Mouse (Mus musculus) stomach, embryonic 14.5 days (tissue): Measurements from ENCODE around the gene Alg9. TPM values are rescaled to one million over a fixed set of nuclear protein-coding genes. Genes with fewer than 3 reads are reported as not detected.

Experiments used
- ATAC-seq: fragments of 200-750 bp; cut with Nextera tagmentation; 2 replicates; pipeline ENCODE4 v1.8.0; 2017; ENCODE audit warnings: low read depth, moderate TSS enrichment; ENCODE audit not compliant: insufficient number of reproducible peaks, insufficient read depth, low FRiP score
- H3K27ac ChIP-seq: fragments of 300-500 bp; sonication (generic); 2 replicates; pipeline ENCODE4 v1.5.1; 2014; ENCODE audit warnings: mild to moderate bottlenecking, low read length, moderate library complexity, mixed read lengths
- H3K27me3 ChIP-seq: fragments of 300-500 bp; sonication (generic); 2 replicates; pipeline ENCODE4 v1.6.1; 2014; ENCODE audit warnings: low read length, control low read depth, mixed read lengths; ENCODE audit not compliant: control insufficient read depth, insufficient read depth
- H3K36me3 ChIP-seq: fragments of 300-500 bp; sonication (generic); 2 replicates; pipeline ENCODE4 v1.6.1; 2014; ENCODE audit warnings: mild to moderate bottlenecking, control low read depth, low read length, moderate library complexity, mixed read lengths; ENCODE audit not compliant: control insufficient read depth, insufficient read depth
- H3K4me1 ChIP-seq: fragments of 300-500 bp; sonication (generic); 2 replicates; pipeline ENCODE4 v1.6.1; 2014; ENCODE audit warnings: low read length, control low read depth, mixed read lengths; ENCODE audit not compliant: control insufficient read depth, insufficient read depth
- H3K4me2 ChIP-seq: fragments of 300-500 bp; sonication (generic); replicated peaks from 2 replicates; pipeline ENCODE4 v1.6.1; 2014; ENCODE audit warnings: low read depth, low read length, control low read depth
- H3K4me3 ChIP-seq: fragments of 300-500 bp; sonication (generic); 2 replicates; pipeline ENCODE4 v1.5.1; 2014; ENCODE audit warnings: low read depth, low read length, control low read depth
- H3K9ac ChIP-seq: fragments of 300-500 bp; sonication (generic); replicated peaks from 2 replicates; pipeline ENCODE4 v1.6.1; 2014; ENCODE audit warnings: low read depth, mild to moderate bottlenecking, control low read depth, low read length, moderate library complexity, mixed read lengths
- H3K9me3 ChIP-seq: fragments of 300-500 bp; sonication (generic); 2 replicates; pipeline ENCODE4 v1.6.1; 2016; ENCODE audit warnings: low read depth, low read length, control low read depth; ENCODE audit not compliant: control insufficient read depth
- WGBS: fragments of 180-500 bp; shearing (Covaris S2); extraction: QIAGEN DNeasy Blood & Tissue Kit; methylation state at CpG from one replicate; pipeline ENCODE4 v1.1.7; 2014; 5-methylcytosine and 5-hydroxymethylcytosine counted together
- polyA plus RNA-seq: library from polyadenylated mRNA; unstranded; fragments of >200 nt; fragmentation: Nextera tagmentation; extraction: Ambion mirVana; gene quantifications from 2 replicates; pipeline ENCODE4 v1.2.1, GENCODE M21; 2014

Alg9 gene
- polyA plus RNA-seq, 1 experiment from 2014 or later = 38.9 TPM

DNA sequence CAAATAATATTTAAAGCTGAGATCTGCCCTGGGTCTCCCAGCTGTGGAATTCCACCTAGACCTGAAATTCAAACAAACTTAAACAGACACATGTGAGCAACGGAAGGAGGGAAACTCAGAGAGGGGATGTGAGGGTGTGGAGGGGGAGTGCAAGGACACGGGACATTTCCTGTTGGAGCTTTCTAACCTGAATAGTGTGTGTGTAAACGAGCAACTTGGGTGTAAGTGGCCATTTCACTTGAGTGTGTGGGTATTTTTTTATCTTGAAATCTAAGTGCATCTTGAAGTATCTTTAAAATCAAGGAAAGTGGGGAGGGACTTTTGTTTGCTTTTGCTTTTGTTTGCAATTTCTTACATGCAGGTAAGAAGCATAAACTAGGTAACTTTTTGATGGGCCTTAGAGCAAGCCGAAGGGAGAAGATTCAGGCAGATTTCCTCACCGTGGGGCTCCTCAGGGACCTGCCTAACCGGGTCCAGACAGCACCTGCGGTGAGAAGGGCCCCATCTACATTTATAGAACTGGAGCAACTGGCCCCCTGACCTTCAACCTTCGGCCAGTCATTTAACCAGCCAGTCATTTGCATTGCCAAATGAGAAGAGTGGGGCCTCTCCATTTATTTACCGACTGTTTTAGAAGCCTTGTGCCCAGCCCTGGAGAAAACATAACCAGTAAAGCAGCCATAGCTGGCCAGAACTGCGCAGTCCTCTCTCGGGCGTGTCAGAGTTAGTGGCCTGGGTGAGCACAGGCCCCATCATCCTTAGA, 73.0 kb downstream of the Alg9 start:
- Histone ChIP-seq H3K9me3 (no peaks in the 10 kb centered on the region), H3K36me3 (peaks cover 9% of the 10 kb centered on the region), H3K4me2 (no peak overlapping the region), H3K4me1 (peaks cover 29% of the 10 kb centered on the region), H3K27ac (no peak overlapping the region), H3K4me3 (no peak overlapping the region), H3K9ac (no peak overlapping the region), H3K27me3 (no peaks in the 10 kb centered on the region)
- 52% methylated on average over 12 of the region's 12 CpGs for WGBS
- ATAC-seq = no peak

DNA sequence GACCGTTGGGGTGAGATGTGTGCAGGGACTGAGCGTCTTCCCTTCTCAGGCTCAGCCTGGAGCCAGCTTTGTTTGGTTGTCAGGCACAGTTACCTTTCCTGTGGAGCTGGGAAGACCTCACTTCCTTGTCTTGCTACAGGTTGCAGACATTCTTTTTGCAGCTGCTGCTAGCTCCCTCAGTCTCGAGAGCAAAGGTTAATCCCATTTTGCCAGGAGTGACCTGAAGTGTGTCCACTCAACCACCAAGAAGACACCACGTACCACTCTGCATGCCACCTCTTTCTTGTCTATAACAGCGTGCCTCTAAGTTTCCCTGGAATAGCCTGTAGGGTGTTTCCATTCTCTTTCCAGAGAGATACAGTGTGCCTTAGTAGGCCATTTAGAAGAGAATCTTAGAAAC, 74.0 kb downstream of the Alg9 start:
- H3K9ac ChIP-seq = no peak overlapping the region
- H3K4me3 ChIP-seq = no peak overlapping the region
- peaks cover 6% of the 10 kb centered on the region for H3K36me3 ChIP-seq
- H3K9me3 ChIP-seq = no peaks in the 10 kb centered on the region
- no peak overlapping the region for H3K4me2 ChIP-seq
- no peaks in the 10 kb centered on the region for H3K27me3 ChIP-seq
- no peak overlapping the region for H3K27ac ChIP-seq
- H3K4me1 ChIP-seq = peaks cover 30% of the 10 kb centered on the region
- ATAC-seq = no peak
- 67% methylated on average over 5 of the region's 5 CpGs for WGBS

DNA sequence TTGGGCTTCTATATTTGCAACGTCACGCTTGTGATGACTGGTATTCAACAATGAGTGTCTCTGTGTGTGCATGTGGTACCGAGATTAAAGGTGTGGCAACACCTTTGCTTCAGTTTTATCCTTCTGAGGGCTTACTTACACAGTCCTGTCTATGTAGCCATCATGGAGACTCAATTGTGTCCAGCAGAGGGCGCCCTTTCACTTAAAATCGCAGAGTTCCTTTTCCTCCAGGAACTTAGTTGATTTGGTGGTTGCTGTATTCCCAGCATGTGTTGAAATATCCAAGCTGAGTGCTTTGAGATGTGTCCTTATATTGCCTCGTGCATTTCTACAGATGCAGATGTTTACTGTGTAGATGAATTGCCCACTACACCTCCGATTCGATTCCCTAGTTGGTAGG, 74.4 kb downstream of the Alg9 start:
- Histone ChIP-seq H3K27me3 (no peaks in the 10 kb centered on the region), H3K4me1 (peaks cover 30% of the 10 kb centered on the region), H3K4me3 (no peak overlapping the region), H3K27ac (peak overlapping the region; percentile 72; the same call in 1 of the 2 replicates), H3K4me2 (peak overlapping the region; percentile 29), H3K9me3 (no peaks in the 10 kb centered on the region), H3K9ac (no peak overlapping the region), H3K36me3 (peaks cover 3% of the 10 kb centered on the region; the same call in 1 of the 2 replicates)
- ATAC-seq = peak; percentile 79
- 22% methylated on average over 8 of the region's 8 CpGs for WGBS

DNA sequence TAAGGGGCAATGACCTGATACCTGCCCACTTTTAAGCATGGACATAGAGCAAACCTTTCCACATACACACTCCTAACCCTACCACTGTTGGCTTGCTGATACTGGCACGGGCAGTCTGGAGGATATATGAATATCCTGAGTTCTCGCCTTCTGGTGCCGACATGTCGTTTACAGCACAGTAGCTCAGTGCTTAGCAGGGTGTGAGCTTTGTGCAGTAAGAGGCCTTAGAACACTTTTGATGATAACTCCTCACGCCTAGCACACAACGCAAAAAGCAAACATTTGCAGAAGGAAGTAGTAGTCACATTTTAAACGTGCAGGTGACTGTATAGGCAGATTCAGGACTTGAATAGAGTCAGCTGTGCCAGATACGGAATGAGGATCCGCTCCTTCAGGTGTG, 74.9 kb downstream of the Alg9 start:
- no peaks in the 10 kb centered on the region for H3K9me3 ChIP-seq
- peak; percentile 57; the same call in 1 of the 2 replicates for ATAC-seq
- H3K4me1 ChIP-seq = peaks cover 30% of the 10 kb centered on the region
- H3K27me3 ChIP-seq = no peaks in the 10 kb centered on the region
- 58% methylated on average over 9 of the region's 9 CpGs for WGBS
- peak overlapping the region; percentile 29 for H3K4me2 ChIP-seq
- H3K36me3 ChIP-seq = no peaks in the 10 kb centered on the region
- no peak overlapping the region for H3K4me3 ChIP-seq
- H3K27ac ChIP-seq = peak overlapping the region; percentile 72; the same call in 1 of the 2 replicates
- H3K9ac ChIP-seq = no peak overlapping the region

DNA sequence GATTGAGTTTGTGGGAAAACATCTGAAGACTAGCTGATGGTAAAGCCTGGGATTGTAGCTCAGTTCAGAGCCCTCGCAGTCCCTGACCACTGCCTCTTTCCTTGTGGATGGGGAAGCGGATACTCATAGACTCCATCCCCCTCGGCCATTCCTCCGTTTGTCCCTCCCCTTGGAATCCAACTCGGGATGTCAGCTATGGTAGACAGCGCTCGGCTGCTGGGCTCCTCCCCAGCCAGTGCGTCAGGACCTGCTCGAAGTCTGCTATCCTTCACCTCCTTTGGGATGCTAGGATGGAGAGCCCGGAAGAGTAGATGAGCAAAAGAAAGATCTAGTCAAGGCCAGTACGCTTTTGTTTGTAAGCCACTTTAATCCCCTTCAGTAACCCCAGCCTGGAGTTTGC, 75.5 kb downstream of the Alg9 start:
- peaks cover 30% of the 10 kb centered on the region for H3K4me1 ChIP-seq
- no peak overlapping the region for H3K9ac ChIP-seq
- WGBS = 20% methylated on average over 11 of the region's 11 CpGs
- no peak for ATAC-seq
- H3K4me3 ChIP-seq = no peak overlapping the region
- H3K27ac ChIP-seq = peak overlapping the region; percentile 71
- peak overlapping the region; percentile 29 for H3K4me2 ChIP-seq
- H3K36me3 ChIP-seq = no peaks in the 10 kb centered on the region
- H3K9me3 ChIP-seq = no peaks in the 10 kb centered on the region
- H3K27me3 ChIP-seq = no peaks in the 10 kb centered on the region

- 45% methylated on average over 8 of the region's 8 CpGs for WGBS
- no peak overlapping the region for H3K9ac ChIP-seq
- no peaks in the 10 kb centered on the region for H3K36me3 ChIP-seq
- peak overlapping the region; percentile 29; the same call in 1 of the 2 replicates for H3K4me2 ChIP-seq
- ATAC-seq = no peak
- H3K27ac ChIP-seq = peak overlapping the region; percentile 71; the same call in 1 of the 2 replicates
- H3K9me3 ChIP-seq = no peaks in the 10 kb centered on the region
- H3K4me1 ChIP-seq = peaks cover 32% of the 10 kb centered on the region
- no peak overlapping the region for H3K4me3 ChIP-seq
- H3K27me3 ChIP-seq = no peaks in the 10 kb centered on the region
These were observed 75.9 kb downstream of the Alg9 start for GRCm38 (mm10) chr9:50850713-50851112.

GRCm38 (mm10) chr9:50852634-50853349, 78.0 kb downstream of the Alg9 start:
- Histone ChIP-seq H3K4me1 (peaks cover 35% of the 10 kb centered on the region), H3K4me3 (no peak overlapping the region), H3K36me3 (no peaks in the 10 kb centered on the region), H3K27ac (peak overlapping the region; percentile 21; the same call in 1 of the 2 replicates), H3K4me2 (no peak overlapping the region), H3K9ac (no peak overlapping the region), H3K9me3 (no peaks in the 10 kb centered on the region), H3K27me3 (no peaks in the 10 kb centered on the region)
- ATAC-seq = no peak
- 65% methylated on average over 17 of the region's 17 CpGs for WGBS

- Histone ChIP-seq H3K9ac (no peak overlapping the region), H3K36me3 (no peaks in the 10 kb centered on the region), H3K27ac (no peak overlapping the region), H3K27me3 (no peaks in the 10 kb centered on the region), H3K4me3 (no peak overlapping the region), H3K9me3 (no peaks in the 10 kb centered on the region), H3K4me2 (no peak overlapping the region), H3K4me1 (peaks cover 25% of the 10 kb centered on the region)
- 81% methylated on average over 8 of the region's 8 CpGs for WGBS
- ATAC-seq = no peak
These were observed 79.6 kb downstream of the Alg9 start for GRCm38 (mm10) chr9:50854376-50854775.
